Mouse (Mus musculus) hindbrain, embryonic 13.5 days (tissue): ENCODE results near the gene Sdc4. TPM values are rescaled to one million over a fixed set of nuclear protein-coding genes. Genes with fewer than 3 reads are reported as not detected.
A peak's percentile ranks its signal among the peaks of the same experiment; 100 is the strongest.

Experiments used
- ATAC-seq: fragments of 200-750 bp; cut with Nextera tagmentation; 2 replicates; pipeline ENCODE4 v1.8.0; 2017; ENCODE audit warnings: moderate TSS enrichment; ENCODE audit not compliant: low FRiP score
- H3K27ac ChIP-seq: fragments of 300-500 bp; sonication (generic); 2 replicates; pipeline ENCODE4 v1.5.1; 2015; ENCODE audit warnings: inconsistent platforms, mild to moderate bottlenecking, moderate library complexity
- H3K27me3 ChIP-seq: fragments of 300-500 bp; sonication (generic); 2 replicates; pipeline ENCODE4 v1.6.1; 2015; ENCODE audit warnings: mild to moderate bottlenecking, inconsistent platforms
- H3K36me3 ChIP-seq: fragments of 300-500 bp; sonication (generic); 2 replicates; pipeline ENCODE4 v1.6.1; 2015; ENCODE audit warnings: mild to moderate bottlenecking, inconsistent platforms
- H3K4me1 ChIP-seq: fragments of 300-500 bp; sonication (generic); replicated peaks from 2 replicates; pipeline ENCODE4 v1.6.1; 2015; ENCODE audit warnings: inconsistent platforms
- H3K4me2 ChIP-seq: fragments of 300-500 bp; sonication (generic); 2 replicates; pipeline ENCODE4 v1.6.1; 2015; ENCODE audit warnings: inconsistent platforms, mild to moderate bottlenecking, moderate library complexity
- H3K4me3 ChIP-seq: fragments of 300-500 bp; sonication (generic); 2 replicates; pipeline ENCODE4 v1.5.1; 2015; ENCODE audit warnings: mild to moderate bottlenecking, inconsistent platforms
- H3K9ac ChIP-seq: fragments of 300-500 bp; sonication (generic); 2 replicates; pipeline ENCODE4 v1.6.1; 2015; ENCODE audit warnings: mild to moderate bottlenecking, inconsistent platforms
- H3K9me3 ChIP-seq: fragments of 300-500 bp; sonication (generic); 2 replicates; pipeline ENCODE4 v1.6.1; 2016; ENCODE audit warnings: inconsistent platforms
- WGBS: fragments of 180-500 bp; shearing (Covaris S2); methylation state at CpG from one replicate; pipeline ENCODE4 v1.1.7; 2015; 5-methylcytosine and 5-hydroxymethylcytosine counted together
- polyA plus RNA-seq: library from polyadenylated mRNA; unstranded; fragments of >200 nt; fragmentation: Nextera tagmentation; extraction: Ambion mirVana; gene quantifications from 2 replicates; pipeline ENCODE4 v1.2.1, GENCODE M21; 2015

Gene Sdc4
- polyA plus RNA-seq, 1 experiment from 2014 or later = 9.0 TPM

GRCm38 (mm10) chr2:164446086-164446469 is 2.4 kb upstream of the Sdc4 start:
- H3K9me3 ChIP-seq = no peaks in the 10 kb centered on the region
- H3K4me2 ChIP-seq = no peak overlapping the region
- H3K36me3 ChIP-seq = no peaks in the 10 kb centered on the region
- H3K4me1 ChIP-seq = peaks cover 21% of the 10 kb centered on the region
- WGBS = 87% methylated on average over 3 of the region's 3 CpGs
- no peak overlapping the region for H3K27ac ChIP-seq
- H3K9ac ChIP-seq = no peak overlapping the region
- no peak for ATAC-seq
- H3K27me3 ChIP-seq = peaks cover 17% of the 10 kb centered on the region
- H3K4me3 ChIP-seq = no peak overlapping the region

GRCm38 (mm10) chr2:164445399-164446085 is 1.9 kb upstream of the Sdc4 start:
- H3K9ac ChIP-seq = no peak overlapping the region
- no peak overlapping the region for H3K4me3 ChIP-seq
- 86% methylated on average over 3 of the region's 3 CpGs for WGBS
- ATAC-seq = no peak
- H3K4me2 ChIP-seq = no peak overlapping the region
- H3K36me3 ChIP-seq = no peaks in the 10 kb centered on the region
- peaks cover 21% of the 10 kb centered on the region for H3K4me1 ChIP-seq
- no peaks in the 10 kb centered on the region for H3K9me3 ChIP-seq
- no peak overlapping the region for H3K27ac ChIP-seq
- H3K27me3 ChIP-seq = peaks cover 22% of the 10 kb centered on the region

GRCm38 (mm10) chr2:164444701-164445100 is 1.0 kb upstream of the Sdc4 start:
- Histone ChIP-seq H3K27ac (no peak overlapping the region), H3K4me2 (no peak overlapping the region), H3K4me1 (peaks cover 21% of the 10 kb centered on the region), H3K9me3 (no peaks in the 10 kb centered on the region), H3K36me3 (no peaks in the 10 kb centered on the region), H3K9ac (no peak overlapping the region), H3K27me3 (peaks cover 27% of the 10 kb centered on the region), H3K4me3 (no peak overlapping the region)
- whole genome bisulfite sequencing = 88% methylated on average over 2 of the region's 2 CpGs
- no peak for ATAC-seq

- Histone ChIP-seq H3K36me3 (no peaks in the 10 kb centered on the region), H3K4me1 (peaks cover 21% of the 10 kb centered on the region), H3K9me3 (no peaks in the 10 kb centered on the region), H3K27me3 (peaks cover 27% of the 10 kb centered on the region), H3K4me3 (peak overlapping the region; percentile 48), H3K4me2 (peak overlapping the region; percentile 89), H3K9ac (peak overlapping the region; percentile 67), H3K27ac (no peak overlapping the region)
- ATAC-seq = peak; percentile 86
- WGBS = 0% methylated on average over 26 of the region's 26 CpGs
Observed at GRCm38 (mm10) chr2:164443051-164443437, 643 bp downstream of the Sdc4 start.

- H3K27ac ChIP-seq = no peak overlapping the region
- no peaks in the 10 kb centered on the region for H3K9me3 ChIP-seq
- peak overlapping the region; percentile 67 for H3K9ac ChIP-seq
- peak overlapping the region; percentile 48 for H3K4me3 ChIP-seq
- no peaks in the 10 kb centered on the region for H3K36me3 ChIP-seq
- WGBS = 2% methylated on average over 29 of the region's 29 CpGs
- peaks cover 21% of the 10 kb centered on the region for H3K4me1 ChIP-seq
- peaks cover 27% of the 10 kb centered on the region for H3K27me3 ChIP-seq
- peak; percentile 68 for ATAC-seq
- H3K4me2 ChIP-seq = peak overlapping the region; percentile 89
Observed at GRCm38 (mm10) chr2:164442315-164443050, 1.2 kb downstream of the Sdc4 start.

GRCm38 (mm10) chr2:164441731-164442130 is 2.0 kb downstream of the Sdc4 start:
- Histone ChIP-seq H3K4me1 (peaks cover 21% of the 10 kb centered on the region), H3K4me2 (peak overlapping the region; percentile 89), H3K27me3 (peaks cover 27% of the 10 kb centered on the region), H3K4me3 (peak overlapping the region; percentile 48; the same call in 1 of the 2 replicates), H3K27ac (no peak overlapping the region), H3K36me3 (no peaks in the 10 kb centered on the region), H3K9me3 (no peaks in the 10 kb centered on the region), H3K9ac (0 out of 2 replicates have a peak overlapping the region, but pooled peaks have one; percentile 67)
- no peak for ATAC-seq
- WGBS = 23% methylated on average over 7 of the region's 7 CpGs

GRCm38 (mm10) chr2:164441155-164441554 is 2.5 kb downstream of the Sdc4 start:
- Histone ChIP-seq H3K27ac (no peak overlapping the region), H3K27me3 (peaks cover 27% of the 10 kb centered on the region), H3K36me3 (no peaks in the 10 kb centered on the region), H3K4me3 (no peak overlapping the region), H3K9me3 (no peaks in the 10 kb centered on the region), H3K4me1 (peaks cover 21% of the 10 kb centered on the region), H3K9ac (no peak overlapping the region), H3K4me2 (peak overlapping the region; percentile 89; the same call in 1 of the 2 replicates)
- 42% methylated on average over 8 of the region's 8 CpGs for WGBS
- no peak for ATAC-seq

- ATAC-seq = no peak
Observed at GRCm38 (mm10) chr2:164440314-164440713, 3.4 kb downstream of the Sdc4 start.

GRCm38 (mm10) chr2:164439001-164439421 is 4.7 kb downstream of the Sdc4 start:
- peaks cover 21% of the 10 kb centered on the region for H3K4me1 ChIP-seq
- no peaks in the 10 kb centered on the region for H3K9me3 ChIP-seq
- no peak for ATAC-seq
- no peak overlapping the region for H3K27ac ChIP-seq
- peaks cover 27% of the 10 kb centered on the region for H3K27me3 ChIP-seq
- WGBS = 65% methylated on average over 3 of the region's 3 CpGs
- H3K4me3 ChIP-seq = no peak overlapping the region
- H3K9ac ChIP-seq = no peak overlapping the region
- no peaks in the 10 kb centered on the region for H3K36me3 ChIP-seq
- no peak overlapping the region for H3K4me2 ChIP-seq

More at GRCm38 (mm10) chr2:164440314-164440713, 3.4 kb downstream of the Sdc4 start:
- WGBS = 87% methylated on average over 5 of the region's 5 CpGs
- H3K27ac ChIP-seq = no peak overlapping the region
- no peak overlapping the region for H3K4me3 ChIP-seq
- H3K36me3 ChIP-seq = no peaks in the 10 kb centered on the region
- no peak overlapping the region for H3K9ac ChIP-seq
- peaks cover 21% of the 10 kb centered on the region for H3K4me1 ChIP-seq
- H3K4me2 ChIP-seq = no peak overlapping the region
- no peaks in the 10 kb centered on the region for H3K9me3 ChIP-seq
- peaks cover 27% of the 10 kb centered on the region for H3K27me3 ChIP-seq

GRCm38 (mm10) chr2:164438257-164438656 is 5.4 kb downstream of the Sdc4 start:
- no peak for ATAC-seq
- H3K4me3 ChIP-seq = no peak overlapping the region
- 73% methylated on average over 8 of the region's 8 CpGs for WGBS
- no peak overlapping the region for H3K4me2 ChIP-seq
- H3K9ac ChIP-seq = no peak overlapping the region
- peaks cover 15% of the 10 kb centered on the region for H3K4me1 ChIP-seq
- H3K9me3 ChIP-seq = no peaks in the 10 kb centered on the region
- no peaks in the 10 kb centered on the region for H3K36me3 ChIP-seq
- H3K27me3 ChIP-seq = peaks cover 27% of the 10 kb centered on the region
- H3K27ac ChIP-seq = no peak overlapping the region

- Histone ChIP-seq H3K4me1 (peaks cover 13% of the 10 kb centered on the region), H3K4me2 (no peak overlapping the region), H3K27me3 (peaks cover 26% of the 10 kb centered on the region), H3K9me3 (no peaks in the 10 kb centered on the region), H3K4me3 (no peak overlapping the region), H3K36me3 (no peaks in the 10 kb centered on the region), H3K27ac (no peak overlapping the region), H3K9ac (no peak overlapping the region)
- ATAC-seq = no peak
- WGBS = 79% methylated on average over 6 of the region's 6 CpGs
Observed at GRCm38 (mm10) chr2:164437710-164438109, 6.0 kb downstream of the Sdc4 start.

GRCm38 (mm10) chr2:164436961-164437360 is 6.7 kb downstream of the Sdc4 start:
- ATAC-seq = no peak
- H3K27me3 ChIP-seq = peaks cover 18% of the 10 kb centered on the region
- H3K9me3 ChIP-seq = no peaks in the 10 kb centered on the region
- 56% methylated on average over 3 of the region's 3 CpGs for WGBS
- no peak overlapping the region for H3K27ac ChIP-seq
- no peaks in the 10 kb centered on the region for H3K36me3 ChIP-seq
- H3K4me2 ChIP-seq = no peak overlapping the region
- no peak overlapping the region for H3K9ac ChIP-seq
- no peak overlapping the region for H3K4me3 ChIP-seq
- peaks cover 10% of the 10 kb centered on the region for H3K4me1 ChIP-seq
